Mouse (Mus musculus) spleen, postnatal 10 days (tissue): Measurements from ENCODE around the gene Teddm3.
"Not testable (repeated sequence)": the region's sequence is repeated elsewhere in the genome, so short reads cannot be mapped to it uniquely, and the experiment has no call there.

Experiments used
- DNase-seq, 2 experiments: peaks; one replicate each; pipeline ENCODE4 v3.0.0; 2021 to 2022; ENCODE audit warnings: low spot score in 2 of 2

The Teddm3 gene

DNA sequence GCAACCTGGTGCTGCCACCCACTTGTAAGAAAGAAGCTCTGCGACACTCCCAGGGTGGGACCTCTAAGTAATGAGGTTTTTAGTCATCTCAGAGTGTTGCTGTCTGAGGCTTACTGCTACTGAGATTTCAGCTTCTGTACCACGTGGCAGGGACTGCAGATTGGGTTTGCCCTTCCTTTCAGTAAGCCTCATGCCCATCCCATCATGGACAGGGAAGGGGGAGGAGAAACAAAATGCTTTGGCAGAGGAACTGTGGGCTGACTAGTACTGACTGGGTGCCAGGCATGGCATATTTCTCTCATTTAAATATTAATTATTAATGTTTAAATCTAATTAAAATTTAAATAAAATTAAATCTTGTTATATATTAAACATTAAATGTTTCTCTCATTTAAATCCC lies at the start of gene Teddm3:
Gene Teddm3, minus strand, starts transcription at position 101 of the 400 bp plus-strand sequence.
- not testable (repeated sequence) for DNase-seq

DNA sequence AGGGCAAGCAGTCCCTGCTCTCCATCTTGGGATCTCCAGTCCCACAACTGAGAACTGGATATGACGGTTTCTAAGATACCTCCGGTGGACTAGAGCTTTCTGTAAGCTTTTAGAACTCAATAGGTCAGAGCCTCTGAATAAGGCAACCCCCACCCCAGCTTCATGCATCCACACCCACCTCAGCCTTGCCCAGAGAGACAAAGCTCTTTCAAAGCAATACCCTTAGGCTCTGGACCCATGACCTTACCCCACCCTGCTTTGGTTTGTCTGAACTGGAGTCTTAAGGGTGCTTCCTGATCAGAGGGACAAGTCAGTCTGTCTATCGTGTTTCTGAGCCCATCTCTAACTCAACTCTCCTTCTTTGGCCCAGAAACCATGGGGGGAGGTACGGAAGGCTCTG lies 48.9 kb upstream of the Teddm3 start:
- DNase-seq: no peak

DNA sequence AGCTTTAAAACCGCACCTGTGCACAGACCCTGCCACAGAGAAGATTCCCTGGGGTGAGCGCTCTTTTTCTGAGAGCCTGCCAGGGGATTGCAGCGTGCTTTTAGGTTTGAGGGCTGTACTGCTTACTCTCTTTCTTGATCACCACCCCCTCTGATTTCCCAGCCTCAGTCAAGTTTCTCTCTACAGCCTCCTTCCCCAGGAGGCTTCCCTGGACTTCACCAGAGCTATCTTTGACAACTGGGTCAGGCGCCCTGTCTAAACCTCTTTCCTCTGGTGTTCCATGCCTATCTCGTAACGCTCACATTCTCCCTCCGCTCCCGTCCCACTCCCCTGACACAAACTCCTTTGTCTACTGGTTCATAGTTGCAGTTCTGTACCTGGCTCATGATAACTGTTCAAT lies 45.6 kb upstream of the Teddm3 start:
- DNase-seq: no peak

DNA sequence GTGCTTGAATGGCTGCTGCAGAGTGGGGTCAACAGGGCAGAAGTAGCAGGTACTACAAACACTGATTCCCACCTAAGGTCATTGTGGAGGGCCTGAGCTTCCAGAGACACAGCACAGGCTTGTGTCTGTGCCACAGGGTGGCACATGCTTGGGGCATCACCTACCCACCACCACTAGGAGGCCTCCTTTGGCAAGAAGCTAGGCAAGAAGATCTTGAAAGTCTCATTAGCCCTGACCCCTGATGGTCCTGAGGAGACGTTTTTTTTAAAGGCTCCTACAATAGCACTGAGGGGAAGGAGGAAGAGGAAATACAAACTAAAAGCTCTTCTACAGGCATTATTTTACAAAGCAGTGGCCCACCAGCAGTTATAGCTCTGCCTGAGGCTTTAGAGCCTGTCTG lies 44.7 kb upstream of the Teddm3 start:
- DNase-seq: peak in 1 of 2 experiments; percentile 32

GRCm38 (mm10) chr16:21198006-21198405 lies 44.2 kb upstream of the Teddm3 start:
- DNase-seq: no peak

GRCm38 (mm10) chr16:21197542-21197941 lies 43.7 kb upstream of the Teddm3 start:
- no peak for DNase-seq

GRCm38 (mm10) chr16:21196576-21196975 lies 42.8 kb upstream of the Teddm3 start:
- no peak for DNase-seq

DNA sequence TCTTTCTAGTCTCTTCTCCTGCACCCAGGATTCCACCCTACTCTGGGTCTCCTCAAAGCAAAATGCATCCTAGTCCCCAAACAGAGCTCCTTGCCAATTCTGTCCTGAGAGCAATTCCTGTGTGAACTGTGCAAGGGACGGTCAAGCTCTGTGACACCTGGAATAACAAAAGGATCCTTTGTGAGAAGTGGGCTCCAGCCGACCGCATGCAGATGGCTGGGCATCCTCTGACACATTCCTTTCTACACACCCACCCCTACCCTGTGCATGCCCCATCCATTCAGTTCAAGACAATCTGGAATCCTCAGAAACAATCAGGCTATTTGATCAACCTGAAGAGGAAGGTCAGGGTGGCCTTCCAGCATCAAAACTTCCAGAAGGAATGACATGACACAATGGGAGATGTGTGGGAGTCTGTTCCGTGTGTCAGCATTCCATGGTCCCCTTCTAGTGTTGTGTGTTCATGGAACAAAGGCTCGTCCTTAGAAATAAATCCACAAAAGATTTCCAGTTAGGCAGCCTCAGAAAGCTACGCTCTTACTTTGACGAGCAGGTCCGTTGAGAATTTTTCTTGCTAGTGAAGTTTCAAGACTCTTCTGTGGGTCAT lies 41.6 kb upstream of the Teddm3 start:
- no peak for DNase-seq

DNA sequence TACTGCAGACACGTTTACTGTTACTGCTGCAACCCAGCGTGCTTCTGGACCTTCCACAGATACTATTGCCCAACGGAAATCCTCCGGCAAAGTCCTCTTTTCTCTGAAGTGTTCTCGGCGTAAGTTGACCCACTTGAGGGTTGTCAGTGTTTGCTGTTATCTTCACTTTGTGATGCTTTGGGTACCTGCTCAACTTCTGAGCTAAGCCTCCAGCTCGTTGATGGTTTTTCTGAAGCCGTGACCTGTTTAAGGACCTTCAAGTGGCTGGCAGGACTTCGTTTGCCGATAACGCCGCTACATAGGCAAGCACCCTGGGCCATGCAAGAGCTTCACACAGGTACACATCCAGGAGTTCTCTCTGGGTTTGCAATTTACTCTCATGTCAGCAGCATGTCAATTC lies 40.4 kb upstream of the Teddm3 start:
- DNase-seq: no peak

- DNase-seq: no peak
Observed at GRCm38 (mm10) chr16:21192509-21193354, 38.9 kb upstream of the Teddm3 start.

DNA sequence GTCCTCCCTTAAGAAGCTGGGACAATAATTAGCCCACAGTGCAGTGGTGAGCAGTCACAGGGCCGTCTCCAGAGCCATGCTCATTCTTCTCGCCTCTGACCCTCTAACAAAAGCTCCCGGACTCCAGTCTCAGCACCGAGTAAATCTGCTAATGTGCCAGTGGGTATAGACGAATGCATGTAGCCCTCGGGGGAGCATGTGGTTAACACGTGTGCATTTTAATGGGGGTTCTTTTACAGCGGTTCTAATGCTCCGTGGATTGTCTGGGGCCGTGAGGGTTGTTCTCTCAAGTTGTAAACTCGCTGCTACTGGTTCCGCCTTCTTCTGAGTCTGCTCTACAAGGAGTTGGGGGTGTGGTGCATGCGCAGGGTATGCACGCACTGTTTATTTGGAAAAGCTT lies 37.8 kb upstream of the Teddm3 start:
- no peak for DNase-seq

GRCm38 (mm10) chr16:21188345-21188744 lies 34.5 kb upstream of the Teddm3 start:
- DNase-seq: no peak

DNA sequence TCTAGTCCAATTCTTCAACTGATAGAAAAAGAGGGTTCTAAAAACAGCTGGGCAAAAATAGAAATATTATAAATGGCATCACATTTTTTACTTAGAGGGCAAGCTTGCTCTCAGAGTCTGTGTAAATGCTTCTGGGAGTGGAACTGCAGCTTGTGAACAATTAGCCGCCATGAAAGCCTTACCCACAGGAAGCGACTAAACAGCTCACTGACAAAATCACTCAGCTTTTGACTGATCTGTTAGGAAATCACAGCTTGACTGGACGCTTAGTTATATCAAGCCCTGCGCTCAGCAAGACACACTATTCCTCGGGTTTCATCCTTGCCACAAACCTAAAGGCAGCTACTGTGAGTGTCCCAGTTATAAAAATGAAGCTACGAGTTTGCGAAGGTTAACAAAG lies 33.8 kb upstream of the Teddm3 start:
- DNase-seq: no peak

DNA sequence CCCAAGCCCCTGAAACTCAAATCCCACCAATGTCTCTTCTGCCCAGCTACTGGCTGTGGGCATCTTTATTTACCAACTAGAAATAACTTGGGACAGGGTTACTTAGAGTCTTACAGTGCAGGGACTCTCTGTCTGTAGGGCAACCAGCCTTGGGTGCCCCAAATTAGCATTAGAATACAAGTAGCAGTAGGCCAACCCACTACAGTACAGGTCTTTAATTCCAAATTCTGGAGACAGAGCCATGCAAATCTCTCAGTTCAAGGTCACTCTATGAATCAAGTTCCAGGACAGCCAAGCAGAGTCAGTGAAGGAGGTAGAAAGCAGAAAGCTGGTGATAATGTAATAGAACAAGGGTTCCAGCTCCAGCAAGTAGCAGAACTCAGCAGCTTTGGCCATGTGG lies 30.9 kb upstream of the Teddm3 start:
- no peak for DNase-seq

DNA sequence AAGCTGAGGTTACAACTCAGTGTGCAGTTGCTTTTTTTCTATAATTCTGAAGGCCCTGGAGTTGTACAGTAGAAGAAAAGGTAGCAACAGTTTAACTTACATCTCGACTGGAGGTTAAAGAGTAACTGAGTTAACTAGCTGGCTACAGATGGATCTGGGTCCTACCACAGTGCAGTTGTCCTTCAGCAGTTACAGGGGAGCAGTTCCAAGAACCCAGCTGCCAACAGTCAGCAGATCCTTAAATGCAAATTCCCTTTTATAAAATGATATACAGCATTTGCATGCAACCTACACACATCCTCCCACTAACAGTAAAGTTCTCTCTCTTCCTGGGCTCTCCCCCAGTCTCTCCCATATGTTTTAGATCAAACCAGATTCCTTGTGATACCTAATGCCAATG lies 28.3 kb upstream of the Teddm3 start:
- DNase-seq: no peak

DNA sequence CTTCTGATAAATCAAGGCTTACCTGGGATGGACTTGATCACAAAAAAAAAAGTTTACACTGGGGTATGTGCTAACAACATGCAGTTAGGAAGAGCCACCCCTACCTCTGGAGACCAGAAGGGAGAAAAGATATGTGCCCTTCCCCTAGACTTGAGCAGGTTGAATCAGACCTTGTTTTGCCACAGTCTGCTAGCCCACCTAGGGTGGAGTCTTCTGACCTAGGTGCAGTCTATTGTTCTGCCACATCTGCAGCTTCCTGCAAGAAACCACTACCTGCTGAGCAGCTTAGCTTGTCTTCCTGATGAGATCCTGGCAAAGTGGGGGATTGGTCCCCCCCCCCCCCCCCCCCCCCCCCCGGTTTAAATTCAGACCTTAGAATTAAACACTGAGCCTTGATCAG lies 21.4 kb upstream of the Teddm3 start:
- DNase-seq: no peak

DNA sequence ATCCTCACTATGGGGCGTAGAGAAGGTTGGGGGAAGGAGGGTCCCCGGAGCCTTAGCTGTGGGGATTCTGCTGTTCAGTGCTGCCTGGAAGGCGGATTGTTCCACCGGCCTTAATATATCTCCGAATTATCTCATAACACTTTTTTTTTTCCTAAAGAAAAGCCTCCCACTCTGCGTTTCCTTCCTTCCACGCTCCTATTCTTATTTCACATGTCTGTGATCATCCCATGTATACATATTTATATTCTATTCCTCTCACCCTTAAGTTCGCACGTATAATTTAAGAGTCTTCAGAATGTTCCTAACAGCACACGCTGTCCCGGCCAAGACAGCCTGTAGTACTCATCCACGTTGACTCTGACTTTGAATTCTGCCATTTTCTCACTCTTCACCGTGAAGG lies 14.9 kb upstream of the Teddm3 start:
- DNase-seq: no peak

- not testable (repeated sequence) for DNase-seq
Observed at GRCm38 (mm10) chr16:21165343-21166220, 11.8 kb upstream of the Teddm3 start.

DNA sequence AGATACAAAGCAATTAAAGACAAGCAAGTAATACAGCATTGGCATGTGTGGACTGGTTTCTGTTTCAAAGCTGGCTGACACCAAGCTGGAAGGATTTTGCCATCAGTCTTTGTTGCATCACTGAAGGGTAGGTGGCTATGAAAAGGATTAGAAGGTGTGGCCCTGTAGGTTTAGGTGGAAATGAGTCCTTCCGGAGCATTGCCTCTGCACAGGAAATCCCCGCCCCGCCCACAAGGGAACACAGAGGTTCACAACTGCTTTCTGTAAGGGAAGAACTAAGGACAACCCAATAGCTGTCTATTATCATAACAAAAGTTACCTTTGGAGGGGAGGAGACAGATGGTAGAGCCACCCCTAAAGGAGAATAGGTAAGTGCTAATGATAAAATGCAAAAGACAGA lies 9.6 kb upstream of the Teddm3 start:
- not testable (repeated sequence) for DNase-seq

- DNase-seq: not testable (repeated sequence)
Observed at GRCm38 (mm10) chr16:21159226-21159625, 5.4 kb upstream of the Teddm3 start.

GRCm38 (mm10) chr16:21156261-21156660 lies 2.5 kb upstream of the Teddm3 start:
- DNase-seq: not testable (repeated sequence)
